Mouse (Mus musculus): ENCODE data around the gene Hsd17b6.

Hsd17b6 gene

DNA sequence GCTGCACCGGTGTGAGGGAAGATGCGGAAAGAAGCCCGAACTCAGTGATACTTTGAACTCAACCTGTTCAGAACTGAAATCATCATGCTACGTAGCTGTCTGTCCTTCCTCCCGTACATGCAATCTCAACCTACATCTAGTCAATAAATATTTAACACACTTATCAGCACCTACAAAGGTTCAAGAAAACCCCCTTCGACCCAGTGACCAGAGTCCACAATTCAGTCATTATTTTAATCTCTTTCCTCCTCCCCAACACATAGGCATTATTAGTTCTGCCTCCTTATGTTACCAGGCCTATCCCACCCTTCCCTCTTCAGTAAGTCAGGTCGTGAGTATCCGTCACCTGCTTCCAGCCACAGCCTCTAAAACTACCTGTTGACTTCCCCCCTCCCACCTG is 1.9 kb downstream of the Hsd17b6 start:
- no peak for DNase-seq (ENCODE audit: low spot score in 2 of 2)

DNA sequence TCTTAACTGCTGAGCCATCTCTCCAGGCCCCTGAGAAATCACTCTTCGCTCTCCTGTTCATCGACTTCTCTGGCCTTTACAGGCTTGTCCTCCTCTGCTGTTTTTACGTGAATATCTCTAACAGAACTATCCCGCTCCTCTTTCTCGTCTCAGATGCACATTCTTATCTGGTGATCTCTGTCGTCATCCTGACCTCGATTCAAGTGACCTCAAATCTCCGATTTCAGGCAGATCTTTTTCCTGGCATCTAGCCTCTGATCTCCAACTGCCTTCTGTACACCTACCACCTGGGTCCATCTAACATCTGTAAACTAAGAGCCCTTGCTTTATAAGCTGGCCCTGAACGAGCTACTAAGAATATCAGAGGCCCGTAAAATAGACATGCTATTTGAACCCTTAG is 2.5 kb downstream of the Hsd17b6 start:
- DNase-seq (ENCODE audit: low spot score in 2 of 2): no peak

DNA sequence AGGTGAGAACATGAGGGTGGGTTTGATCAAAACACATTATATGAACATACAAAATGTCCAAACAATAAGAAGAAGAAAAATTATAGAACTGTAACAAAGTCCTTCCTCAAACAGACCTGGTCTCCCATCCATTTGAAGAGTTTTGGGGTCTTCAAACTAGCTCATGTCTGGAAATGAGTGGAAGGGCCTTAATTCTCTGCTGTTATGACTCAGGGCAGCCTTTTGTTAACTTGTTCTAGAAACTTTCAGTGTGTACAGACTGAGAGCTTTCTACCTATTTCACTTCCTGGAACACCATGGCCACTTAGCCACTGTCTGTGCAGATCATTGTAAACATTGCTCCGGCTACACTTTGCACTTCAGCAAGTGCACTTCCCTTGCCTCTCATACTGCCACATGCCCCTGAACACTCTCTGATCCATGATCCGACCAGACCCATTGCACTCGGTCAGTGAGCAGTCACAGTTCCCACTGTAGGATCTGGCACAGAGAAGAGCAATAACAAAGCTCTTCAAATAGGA is 4.1 kb downstream of the Hsd17b6 start:
- no peak for DNase-seq (ENCODE audit: low spot score in 2 of 2)

DNA sequence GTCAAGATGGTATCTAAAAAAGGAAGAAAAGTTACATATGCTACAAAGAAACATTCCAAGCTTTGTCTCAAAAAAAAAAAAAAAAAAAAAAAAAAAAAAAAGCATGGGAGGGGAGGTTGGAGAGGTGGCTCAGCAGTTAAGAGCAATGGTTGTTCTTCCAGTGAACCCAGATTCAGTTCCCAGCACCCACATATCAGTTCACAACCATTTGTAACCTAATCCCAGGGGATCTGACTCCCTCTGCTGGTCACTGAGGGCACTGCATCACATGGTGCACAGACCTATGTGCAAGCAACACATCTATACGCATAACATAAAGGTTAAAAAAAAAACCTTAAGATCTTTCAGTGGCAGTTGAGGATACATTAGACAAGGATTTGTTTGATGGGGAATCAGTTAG is 9.2 kb downstream of the Hsd17b6 start:
- DNase-seq (ENCODE audit: low spot score in 2 of 2): no peak

DNA sequence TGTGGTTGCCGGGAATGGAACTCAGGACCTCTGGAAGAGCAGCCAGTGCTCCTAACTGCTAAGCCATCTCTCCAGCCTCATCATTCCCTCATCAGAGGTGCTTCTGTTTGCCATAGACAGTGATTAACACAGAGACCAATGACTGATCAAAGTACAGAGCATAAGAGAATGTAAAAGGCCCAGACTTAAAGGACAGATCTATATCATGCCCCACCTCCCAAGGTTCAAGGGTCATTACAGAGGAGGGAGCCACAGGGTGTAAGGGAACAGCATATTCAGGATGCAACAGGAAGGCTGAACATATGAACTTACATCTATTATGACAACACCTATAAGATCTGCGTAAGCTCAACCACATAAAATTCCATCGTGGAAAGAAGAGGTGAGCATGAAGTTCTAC is 10.7 kb downstream of the Hsd17b6 start:
- DNase-seq (ENCODE audit: low spot score in 2 of 2): no peak

DNA sequence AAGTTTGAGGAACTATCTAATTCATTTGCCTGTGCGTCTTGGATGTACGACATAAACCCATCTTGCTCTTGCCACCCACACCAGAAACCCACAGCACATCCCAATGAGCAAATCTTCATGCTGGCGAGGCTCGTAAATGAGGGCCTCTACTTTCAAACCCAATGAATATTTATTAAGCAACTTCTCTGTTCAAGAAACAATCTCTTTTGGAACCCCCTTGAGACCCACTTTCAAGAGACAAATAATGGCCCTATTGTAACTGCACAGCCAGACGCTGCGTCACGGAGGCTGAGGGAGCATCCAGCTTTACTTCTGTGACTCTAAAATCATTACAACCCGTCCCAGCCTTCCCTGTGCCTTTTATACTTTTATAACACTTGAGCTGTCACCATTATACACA is 21.8 kb downstream of the Hsd17b6 start:
- DNase-seq (ENCODE audit: low spot score in 2 of 2): no peak

DNA sequence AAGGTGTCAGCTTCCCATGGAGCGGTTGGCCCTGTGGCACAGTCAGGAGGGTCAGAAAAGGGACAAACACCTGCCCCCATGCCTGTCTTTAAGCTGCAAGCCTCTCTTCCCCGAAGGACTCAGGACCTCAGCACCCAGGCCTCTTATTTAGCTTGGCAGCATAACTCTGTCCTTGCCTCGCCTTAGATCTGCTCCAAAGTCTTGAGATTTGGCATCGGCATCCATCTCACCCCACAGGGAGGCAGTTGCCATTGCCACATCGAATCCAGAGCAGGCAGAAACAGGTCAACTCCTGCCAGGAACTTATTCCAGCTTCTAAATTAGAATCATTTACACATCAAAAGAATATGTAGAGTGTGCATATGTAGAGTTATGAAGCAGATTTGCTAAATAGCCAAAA is 22.8 kb downstream of the Hsd17b6 start:
- no peak for DNase-seq (ENCODE audit: low spot score in 2 of 2)

DNA sequence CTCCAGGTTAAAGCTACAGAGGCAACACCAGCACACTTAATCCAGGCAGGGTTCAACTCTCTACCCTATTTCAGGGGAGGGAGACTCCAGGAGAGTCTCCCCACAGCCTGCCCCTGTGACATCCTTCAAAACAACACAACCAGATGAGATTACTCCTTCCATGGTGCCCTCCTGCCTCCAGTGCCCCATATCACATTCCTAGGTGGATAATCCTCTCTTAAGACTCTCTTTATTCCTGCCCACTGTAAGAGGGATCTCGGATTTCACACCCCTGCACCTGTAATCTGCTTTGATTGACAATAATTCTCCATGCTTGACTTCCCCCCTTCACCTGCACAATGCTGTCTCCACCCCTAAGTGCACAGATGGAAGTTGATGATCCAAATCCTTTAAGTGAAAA is 31.9 kb downstream of the Hsd17b6 start:
- no peak for DNase-seq (ENCODE audit: low spot score in 2 of 2)

DNA sequence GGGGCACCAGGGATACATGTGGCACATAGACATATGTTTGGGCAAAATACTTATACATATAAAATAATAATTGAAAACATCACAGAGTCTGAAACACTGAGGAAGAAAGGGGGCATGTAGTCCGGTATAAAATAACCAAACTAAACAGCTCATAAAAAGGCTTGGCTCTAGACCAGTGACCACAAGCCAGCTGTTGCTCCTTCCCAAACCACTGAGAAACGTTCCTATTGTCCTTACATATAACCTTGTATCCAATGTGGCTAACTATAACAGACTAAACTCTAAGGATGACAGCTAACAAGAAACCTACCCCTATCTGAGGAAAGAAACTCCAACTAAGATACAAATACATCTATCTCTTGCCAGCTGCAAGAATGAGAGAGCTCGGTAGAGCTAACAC is 33.3 kb downstream of the Hsd17b6 start:
- DNase-seq (ENCODE audit: low spot score in 2 of 2): no peak

DNA sequence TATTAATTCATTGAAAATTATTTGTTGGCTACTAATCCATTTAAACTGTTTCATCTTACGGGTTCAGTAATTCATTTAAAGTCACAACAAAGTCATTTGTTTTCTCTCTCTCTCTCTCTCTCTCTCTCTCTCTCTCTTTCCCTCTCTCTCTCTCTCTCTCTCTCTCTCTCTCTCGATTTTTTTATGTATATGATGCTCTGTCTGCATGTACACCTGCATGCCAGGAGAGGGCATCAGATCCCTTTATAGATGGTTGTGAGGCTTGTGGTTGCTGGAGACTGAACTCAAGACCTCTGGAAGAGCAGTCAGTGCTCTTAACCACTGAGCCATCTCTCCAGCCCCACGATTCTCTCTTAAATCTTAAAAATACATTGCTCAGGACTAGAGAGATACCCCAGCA is 36.3 kb downstream of the Hsd17b6 start:
- DNase-seq (ENCODE audit: low spot score in 2 of 2): no peak

DNA sequence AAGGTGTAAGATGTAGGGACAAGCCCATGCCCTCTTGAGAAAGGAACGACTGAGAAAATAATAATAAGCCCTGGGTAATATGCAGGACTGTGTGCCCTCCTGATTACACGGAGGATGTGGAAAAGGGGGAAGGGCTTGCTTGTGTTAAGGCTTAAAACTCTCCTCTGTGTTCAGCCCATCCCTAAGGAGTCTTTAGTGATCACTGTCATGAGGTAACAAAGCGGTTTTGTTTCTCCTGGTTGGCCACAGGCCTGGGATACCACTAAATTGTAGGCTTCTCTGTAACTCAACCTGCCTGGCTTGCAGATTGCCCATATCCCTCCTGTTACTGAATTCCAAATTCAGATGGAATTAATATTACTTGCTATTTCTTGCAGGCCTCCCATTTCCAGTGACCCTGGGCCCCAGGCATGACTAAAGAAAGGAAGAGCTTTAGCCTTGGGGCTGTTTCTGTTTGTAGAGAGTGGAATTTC is 37.0 kb downstream of the Hsd17b6 start:
- DNase-seq (ENCODE audit: low spot score in 2 of 2): no peak

DNA sequence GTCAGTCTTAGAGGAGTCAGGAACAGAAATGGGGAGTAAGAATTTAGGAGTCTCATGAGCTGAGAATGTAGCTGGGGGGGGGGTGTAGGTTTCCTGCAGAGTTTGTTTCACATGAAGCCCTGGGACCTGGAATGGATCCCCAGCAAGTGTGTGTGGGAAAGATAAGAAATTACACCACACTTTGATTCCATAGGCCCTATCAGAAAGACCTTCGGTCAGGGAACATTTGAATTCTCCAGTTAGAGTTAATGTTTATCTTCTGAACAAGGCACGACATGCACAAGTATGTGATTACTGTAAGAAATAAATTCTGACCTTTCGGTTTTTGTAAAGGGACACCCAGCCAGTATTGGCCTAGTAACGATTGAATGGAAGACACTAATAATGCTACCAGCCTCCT is 37.6 kb downstream of the Hsd17b6 start:
- no peak for DNase-seq (ENCODE audit: low spot score in 2 of 2)

DNA sequence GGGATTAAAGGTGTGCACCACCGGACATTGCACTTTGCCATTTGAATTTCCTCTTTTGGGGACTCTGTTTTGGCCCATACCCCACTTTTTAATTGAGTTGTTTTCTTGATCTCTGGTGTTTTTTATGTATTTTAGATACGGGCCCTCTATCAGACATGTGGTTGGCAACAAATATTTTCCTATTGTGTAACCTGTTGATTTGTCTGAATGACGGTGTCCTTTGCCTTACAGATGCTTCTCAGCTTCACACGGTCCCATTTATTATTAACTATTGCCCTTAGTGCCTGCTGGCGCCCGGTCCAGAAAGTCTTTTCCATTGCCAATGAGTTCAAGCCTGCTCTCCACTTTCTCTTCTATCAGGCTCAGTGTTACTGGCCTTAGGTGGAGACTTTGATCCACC is 40.9 kb downstream of the Hsd17b6 start:
- DNase-seq (ENCODE audit: low spot score in 2 of 2): no peak

DNA sequence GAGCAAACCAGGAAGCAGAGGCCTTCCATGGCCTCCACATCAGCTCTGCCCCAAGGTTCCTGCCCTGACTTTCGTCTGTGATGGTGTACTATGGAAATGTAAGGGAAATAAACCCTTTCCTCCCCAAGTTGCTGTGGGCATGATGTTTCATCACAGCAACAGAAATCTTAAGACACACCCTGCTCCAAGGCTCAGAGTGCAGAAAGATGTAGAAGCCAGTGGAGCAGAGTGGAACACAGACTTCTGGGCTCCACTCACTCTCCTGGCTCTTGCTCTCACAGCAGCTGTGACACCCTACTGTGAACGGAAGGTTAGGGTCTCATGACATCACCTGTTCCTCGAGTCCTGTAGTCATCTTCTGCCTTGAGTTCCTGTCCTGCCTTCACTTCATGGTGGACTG is 43.4 kb downstream of the Hsd17b6 start:
- no peak for DNase-seq (ENCODE audit: low spot score in 2 of 2)

DNA sequence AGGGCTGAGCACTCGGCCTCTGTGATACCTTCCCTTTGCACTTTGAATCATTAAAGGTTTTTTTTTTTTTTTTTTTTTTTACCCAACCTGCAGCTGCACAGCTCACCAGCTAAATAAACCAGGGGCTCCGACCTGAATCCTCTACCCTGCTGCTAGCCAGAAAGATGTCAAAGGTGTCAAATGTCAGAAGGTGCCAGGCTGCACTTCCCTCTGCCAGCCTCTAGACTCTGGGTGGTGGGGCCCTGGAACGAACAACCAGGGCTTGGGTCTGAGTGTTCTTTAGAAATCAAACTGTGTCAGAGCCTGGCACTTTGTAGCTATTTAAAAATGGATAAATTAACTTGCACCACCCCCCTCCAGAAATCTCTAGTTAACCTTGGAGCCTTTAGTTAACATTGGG is 45.0 kb downstream of the Hsd17b6 start:
- DNase-seq (ENCODE audit: low spot score in 2 of 2): no peak

DNA sequence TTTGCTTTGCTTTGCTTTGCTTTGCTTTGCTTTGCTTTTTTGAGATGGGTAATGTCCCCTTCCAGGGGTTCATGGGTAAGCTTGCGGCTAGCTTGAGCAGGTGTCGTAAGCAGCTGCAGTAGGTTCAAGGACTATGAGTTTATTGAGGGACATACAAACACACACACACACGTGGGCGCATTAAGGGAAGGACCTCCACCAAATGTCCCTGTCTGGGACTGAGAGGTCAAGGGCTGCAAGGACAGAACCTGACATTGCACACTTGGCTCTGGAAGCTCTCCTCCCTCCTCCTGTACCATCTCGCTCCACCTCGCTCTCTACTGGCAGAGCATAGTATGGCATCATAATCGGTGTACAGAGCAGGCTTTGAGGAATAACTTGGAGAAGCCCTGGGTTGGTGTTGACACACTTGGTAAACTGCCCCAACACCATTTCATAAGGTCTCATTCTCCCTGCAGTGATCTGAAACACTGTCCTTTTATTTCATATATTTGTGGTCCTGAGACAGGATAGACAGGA is 48.2 kb downstream of the Hsd17b6 start:
- no peak for DNase-seq (ENCODE audit: low spot score in 2 of 2)

DNA sequence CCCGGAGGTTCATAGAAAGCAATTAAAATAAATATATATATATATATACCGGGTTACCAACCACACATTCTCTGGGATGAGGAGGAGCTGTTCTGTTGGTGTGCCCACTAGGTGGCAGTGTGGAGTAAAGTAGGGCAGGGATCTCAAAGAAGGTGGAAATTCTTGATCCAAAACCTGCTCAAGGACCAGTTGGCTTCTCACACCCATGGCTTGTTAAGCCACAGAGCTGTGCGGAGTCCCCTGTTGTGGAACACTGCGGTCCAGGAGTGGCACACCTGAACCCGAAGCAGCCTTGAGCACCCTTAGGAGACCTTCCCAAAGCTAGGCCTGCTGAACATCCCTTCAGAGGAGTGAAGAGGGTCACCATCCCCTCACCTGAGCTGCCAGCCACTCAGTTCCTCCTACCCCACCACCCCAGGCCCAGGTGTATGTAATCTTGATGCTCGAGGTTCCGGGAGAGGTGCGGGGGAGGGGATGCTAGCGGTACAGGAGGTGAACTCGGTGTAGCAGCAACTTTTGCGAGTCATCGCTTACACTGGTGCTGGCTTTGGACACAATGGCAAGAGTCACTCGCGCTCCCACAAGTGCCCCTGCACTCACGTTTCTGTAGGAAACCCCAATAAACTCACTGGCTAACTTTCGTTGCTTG is 51.1 kb downstream of the Hsd17b6 start:
- DNase-seq (ENCODE audit: low spot score in 2 of 2): peak; percentile 15 to 69

DNA sequence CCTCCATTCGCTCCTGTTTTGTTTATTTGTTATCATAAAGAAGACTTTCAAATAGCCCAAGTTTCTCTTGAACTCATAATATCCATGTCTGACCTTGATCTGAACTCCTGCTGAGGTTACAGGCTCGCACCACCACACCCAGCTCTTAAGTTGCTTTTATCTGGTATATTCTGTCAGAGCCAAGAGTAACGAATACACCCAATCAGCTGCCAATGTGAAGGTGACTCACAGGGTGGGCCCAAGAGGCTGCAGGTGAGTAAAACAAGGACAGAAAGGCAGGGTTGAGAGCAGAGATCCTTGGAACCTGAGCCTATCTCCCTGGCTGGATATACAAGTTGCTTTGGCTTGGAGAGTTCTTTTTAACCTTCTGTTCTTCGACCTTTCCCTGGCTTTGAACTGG is 52.4 kb downstream of the Hsd17b6 start:
- no peak for DNase-seq (ENCODE audit: low spot score in 2 of 2)

DNA sequence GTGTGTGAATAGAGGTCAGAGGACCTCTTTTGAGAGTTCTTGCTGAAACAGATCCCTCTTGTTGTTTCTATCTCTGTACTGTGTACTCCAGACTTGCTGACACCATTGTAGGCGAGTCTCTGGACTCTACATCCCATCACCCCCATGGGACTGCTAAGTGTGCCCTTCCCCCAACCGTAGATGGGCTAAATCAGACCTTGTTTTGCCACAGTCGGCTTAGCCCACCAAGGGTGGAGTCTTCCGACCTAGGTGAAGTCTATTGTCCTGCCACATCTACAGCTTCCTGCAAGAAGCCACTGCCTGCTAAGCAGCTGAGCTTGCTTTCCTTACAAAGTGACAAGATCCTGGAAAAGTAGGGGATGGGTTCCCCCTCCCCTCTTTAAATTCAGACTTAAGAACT is 55.6 kb downstream of the Hsd17b6 start:
- no peak for DNase-seq (ENCODE audit: low spot score in 2 of 2)

DNA sequence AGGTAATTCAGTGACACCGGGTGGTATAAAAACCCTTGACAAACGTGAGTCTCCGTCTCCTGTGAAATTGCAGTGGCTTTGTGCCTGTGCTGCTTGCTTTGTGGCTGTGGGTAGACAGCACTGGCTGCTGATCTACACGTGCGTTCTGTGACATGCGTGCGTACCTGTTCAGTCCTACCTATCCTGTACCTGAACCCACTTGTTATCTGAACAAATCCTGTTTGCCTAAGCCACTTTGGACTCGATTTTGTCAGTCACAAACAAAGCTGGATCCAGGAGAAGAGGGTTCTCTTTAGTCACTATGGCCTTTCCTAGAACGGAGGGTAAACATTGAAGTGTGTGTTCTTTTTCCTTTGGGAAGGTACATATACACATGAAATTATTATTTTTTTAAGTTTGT is 56.0 kb downstream of the Hsd17b6 start:
- no peak for DNase-seq (ENCODE audit: low spot score in 2 of 2)

DNA sequence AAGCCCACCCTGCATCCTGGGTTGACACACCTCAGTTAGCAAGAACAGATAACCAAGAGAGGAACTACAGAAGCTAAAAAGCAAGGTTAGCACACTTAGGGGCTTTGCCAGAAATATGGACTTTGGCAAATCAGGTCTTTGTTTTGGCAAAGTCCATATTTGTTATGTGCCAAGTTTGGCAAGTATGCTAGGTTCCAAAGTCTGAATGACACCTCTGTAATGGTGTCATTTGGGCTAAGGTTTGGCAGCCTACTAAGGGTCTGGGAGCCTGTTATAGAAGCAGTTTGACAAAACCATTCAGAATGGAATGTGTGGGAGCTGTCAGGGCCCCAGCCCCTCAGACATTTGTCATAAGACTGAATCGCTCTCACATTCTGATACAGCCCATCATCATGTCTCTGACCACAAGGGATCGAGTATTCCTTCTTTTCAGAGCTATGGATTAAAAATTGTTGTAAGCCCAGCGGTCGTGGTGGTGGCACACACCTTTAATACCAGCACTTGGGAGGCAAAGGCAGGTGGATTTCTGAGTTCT is 57.7 kb downstream of the Hsd17b6 start:
- DNase-seq (ENCODE audit: low spot score in 2 of 2): no peak

DNA sequence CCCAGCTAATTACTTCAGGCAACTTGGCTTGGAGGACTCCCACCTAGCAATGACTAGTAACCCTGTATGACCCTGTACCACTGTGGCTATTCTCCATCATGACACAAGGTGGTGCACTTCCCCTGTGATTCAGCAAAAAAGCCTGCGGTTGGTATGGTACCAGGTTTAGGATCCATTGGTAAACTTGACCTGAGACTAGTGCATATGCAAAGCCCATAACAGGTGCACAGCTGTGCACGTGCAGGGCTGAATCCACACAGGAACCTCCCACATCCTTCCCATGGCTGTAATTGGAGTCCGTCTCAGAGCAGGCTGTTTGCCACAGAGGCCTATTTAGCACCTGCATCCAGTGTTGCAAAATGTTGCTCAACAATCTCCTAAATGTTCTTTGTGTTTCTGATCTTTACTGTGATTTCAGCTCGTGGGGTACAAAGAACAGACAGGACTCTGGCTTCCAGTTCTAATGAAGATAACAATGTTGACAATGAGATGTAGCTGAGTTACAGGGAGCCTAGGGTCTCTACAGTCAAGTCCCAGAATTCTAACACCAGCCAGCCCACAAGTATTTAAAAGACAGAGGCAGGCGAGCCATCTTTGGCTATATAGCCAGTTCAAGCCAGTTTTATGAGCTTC is 61.9 kb downstream of the Hsd17b6 start:
- DNase-seq (ENCODE audit: low spot score in 2 of 2): peak in 1 of 2 experiments; percentile 22
